Mouse (Mus musculus): ENCODE measurements around the gene Rep15.

- TF ChIP-seq CTCF (IDR thresholded peaks at IDR 0.05; ENCODE audit: insufficient read depth, low read depth, low read length) (no peak), POLR2A (IDR thresholded peaks at IDR 0.05; ENCODE audit: insufficient read depth, low read depth, low read length) (no peak)
Observed at GRCm38 (mm10) chr6:147030096-147030885, 2.1 kb upstream of the Rep15 start.

All from olfactory bulb, adult 2 months (tissue).